Mouse (Mus musculus) limb, embryonic 12.5 days (tissue): Measurements from ENCODE around the gene Kat6b. TPM values are rescaled to one million over a fixed set of nuclear protein-coding genes. Genes with fewer than 3 reads are reported as not detected.

Experiments used
- ATAC-seq: fragments of 200-750 bp; cut with Nextera tagmentation; 2 replicates; pipeline ENCODE4 v1.8.0; 2017; ENCODE audit warnings: low read depth, moderate TSS enrichment; ENCODE audit not compliant: insufficient number of reproducible peaks, insufficient read depth, low FRiP score, low TSS enrichment
- H3K27ac ChIP-seq: fragments of 300-500 bp; sonication (generic); 2 replicates; pipeline ENCODE4 v1.5.1; 2016; ENCODE audit warnings: mild to moderate bottlenecking, moderate library complexity
- H3K27me3 ChIP-seq: fragments of 300-500 bp; sonication (generic); 2 replicates; pipeline ENCODE4 v1.6.1; 2016; ENCODE audit warnings: mild to moderate bottlenecking, moderate library complexity
- H3K36me3 ChIP-seq: fragments of 300-500 bp; sonication (generic); 2 replicates; pipeline ENCODE4 v1.6.1; 2016; ENCODE audit warnings: mild to moderate bottlenecking, moderate library complexity
- H3K4me1 ChIP-seq: fragments of 300-500 bp; sonication (generic); replicated peaks from 2 replicates; pipeline ENCODE4 v1.6.1; 2016
- H3K4me2 ChIP-seq: fragments of 300-500 bp; sonication (generic); 2 replicates; pipeline ENCODE4 v1.6.1; 2016; ENCODE audit warnings: mild to moderate bottlenecking, moderate library complexity
- H3K4me3 ChIP-seq: fragments of 300-500 bp; sonication (generic); replicated peaks from 2 replicates; pipeline ENCODE4 v1.5.1; 2016; ENCODE audit warnings: mild to moderate bottlenecking
- H3K9ac ChIP-seq: fragments of 300-500 bp; sonication (generic); replicated peaks from 2 replicates; pipeline ENCODE4 v1.6.1; 2016; ENCODE audit warnings: mild to moderate bottlenecking, moderate library complexity
- H3K9me3 ChIP-seq: fragments of 300-500 bp; sonication (generic); 2 replicates; pipeline ENCODE4 v1.6.1; 2016; ENCODE audit warnings: mild to moderate bottlenecking, moderate library complexity
- WGBS: fragments of 180-500 bp; shearing (Covaris S2); methylation state at CpG from one replicate; pipeline ENCODE4 v1.1.7; 2016; 5-methylcytosine and 5-hydroxymethylcytosine counted together
- polyA plus RNA-seq: library from polyadenylated mRNA; unstranded; fragments of >200 nt; fragmentation: Nextera tagmentation; extraction: Ambion mirVana; gene quantifications from 2 replicates; pipeline ENCODE4 v1.2.1, GENCODE M21; 2016

Gene Kat6b
- polyA plus RNA-seq, 1 experiment from 2014 or later = 31.3 TPM

- 79% methylated on average over 7 of the region's 7 CpGs for WGBS
- H3K27ac ChIP-seq = peak overlapping the region; percentile 18; the same call in 1 of the 2 replicates
- ATAC-seq = no peak
Measured at GRCm38 (mm10) chr14:21696186-21696830, 215.1 kb downstream of the Kat6b start.

GRCm38 (mm10) chr14:21702691-21703090, 221.5 kb downstream of the Kat6b start:
- Histone ChIP-seq H3K36me3 (no peaks in the 10 kb centered on the region), H3K4me3 (no peak overlapping the region), H3K9ac (no peak overlapping the region), H3K4me2 (no peak overlapping the region), H3K27me3 (no peaks in the 10 kb centered on the region), H3K4me1 (peaks cover 22% of the 10 kb centered on the region), H3K27ac (no peak overlapping the region), H3K9me3 (no peaks in the 10 kb centered on the region)
- WGBS = 90% methylated on average over 8 of the region's 8 CpGs
- no peak for ATAC-seq

More at GRCm38 (mm10) chr14:21696186-21696830, 215.1 kb downstream of the Kat6b start:
- Histone ChIP-seq H3K4me1 (peaks cover 14% of the 10 kb centered on the region), H3K4me2 (no peak overlapping the region), H3K9ac (no peak overlapping the region), H3K36me3 (no peaks in the 10 kb centered on the region), H3K9me3 (peaks cover 5% of the 10 kb centered on the region), H3K27me3 (no peaks in the 10 kb centered on the region), H3K4me3 (no peak overlapping the region)

GRCm38 (mm10) chr14:21703255-21703654, 222.0 kb downstream of the Kat6b start:
- H3K9me3 ChIP-seq = no peaks in the 10 kb centered on the region
- peaks cover 16% of the 10 kb centered on the region for H3K4me1 ChIP-seq
- H3K9ac ChIP-seq = no peak overlapping the region
- no peaks in the 10 kb centered on the region for H3K36me3 ChIP-seq
- H3K4me2 ChIP-seq = no peak overlapping the region
- 79% methylated on average over 5 of the region's 5 CpGs for WGBS
- H3K27ac ChIP-seq = no peak overlapping the region
- no peak for ATAC-seq
- no peaks in the 10 kb centered on the region for H3K27me3 ChIP-seq
- H3K4me3 ChIP-seq = no peak overlapping the region

- no peak overlapping the region; the same call in 1 of the 2 replicates for H3K27ac ChIP-seq
- no peak overlapping the region for H3K9ac ChIP-seq
- no peak overlapping the region for H3K4me2 ChIP-seq
- H3K27me3 ChIP-seq = no peaks in the 10 kb centered on the region
- no peaks in the 10 kb centered on the region for H3K9me3 ChIP-seq
- WGBS = 95% methylated on average over 2 of the region's 2 CpGs
- no peak for ATAC-seq
- H3K36me3 ChIP-seq = no peaks in the 10 kb centered on the region
- no peak overlapping the region for H3K4me3 ChIP-seq
- H3K4me1 ChIP-seq = peaks cover 20% of the 10 kb centered on the region
Measured at GRCm38 (mm10) chr14:21705462-21705861, 224.2 kb downstream of the Kat6b start.

- H3K36me3 ChIP-seq = no peaks in the 10 kb centered on the region
- peak overlapping the region; percentile 90 for H3K27ac ChIP-seq
- H3K9me3 ChIP-seq = no peaks in the 10 kb centered on the region
- peaks cover 26% of the 10 kb centered on the region for H3K4me1 ChIP-seq
- H3K9ac ChIP-seq = no peak overlapping the region
- ATAC-seq = peak; percentile 72; the same call in 1 of the 2 replicates
- H3K4me3 ChIP-seq = no peak overlapping the region
- no peak overlapping the region for H3K4me2 ChIP-seq
- H3K27me3 ChIP-seq = no peaks in the 10 kb centered on the region
- 44% methylated on average over 12 of the region's 12 CpGs for WGBS
Measured at GRCm38 (mm10) chr14:21706759-21707571, 225.7 kb downstream of the Kat6b start.

GRCm38 (mm10) chr14:21709545-21709944, 228.3 kb downstream of the Kat6b start:
- Histone ChIP-seq H3K4me3 (no peak overlapping the region), H3K36me3 (no peaks in the 10 kb centered on the region), H3K9me3 (no peaks in the 10 kb centered on the region), H3K27ac (no peak overlapping the region), H3K27me3 (no peaks in the 10 kb centered on the region), H3K9ac (no peak overlapping the region), H3K4me2 (no peak overlapping the region), H3K4me1 (peaks cover 28% of the 10 kb centered on the region)
- ATAC-seq = no peak
- WGBS = 45% methylated on average over 2 of the region's 2 CpGs

GRCm38 (mm10) chr14:21711231-21711630, 230.0 kb downstream of the Kat6b start:
- WGBS = 69% methylated on average over 2 of the region's 2 CpGs

GRCm38 (mm10) chr14:21714486-21714885, 233.3 kb downstream of the Kat6b start, which contains the start of gene Dupd1:
Gene Dupd1, minus strand, starts transcription at chr14:21714576.
- H3K27me3 ChIP-seq = no peaks in the 10 kb centered on the region
- no peak for ATAC-seq
- H3K27ac ChIP-seq = no peak within 1 kb of the TSS
- 62% methylated on average over 5 of the region's 5 CpGs for WGBS
- H3K4me3 ChIP-seq = no peak within 1 kb of the TSS
- H3K36me3 ChIP-seq = no peaks in the 10 kb centered on the region
- no peak within 1 kb of the TSS for H3K9ac ChIP-seq
- H3K4me2 ChIP-seq = no peak within 1 kb of the TSS
- H3K4me1 ChIP-seq = peaks cover 25% of the 10 kb centered on the region
- H3K9me3 ChIP-seq = no peaks in the 10 kb centered on the region

More at GRCm38 (mm10) chr14:21711231-21711630, 230.0 kb downstream of the Kat6b start:
- ATAC-seq = no peak
- no peak overlapping the region for H3K4me2 ChIP-seq
- H3K4me3 ChIP-seq = no peak overlapping the region
- no peaks in the 10 kb centered on the region for H3K27me3 ChIP-seq
- no peaks in the 10 kb centered on the region for H3K36me3 ChIP-seq
- peaks cover 31% of the 10 kb centered on the region for H3K4me1 ChIP-seq
- no peaks in the 10 kb centered on the region for H3K9me3 ChIP-seq
- H3K9ac ChIP-seq = no peak overlapping the region
- peak overlapping the region; percentile 60 for H3K27ac ChIP-seq

- Histone ChIP-seq H3K9ac (no peak overlapping the region), H3K4me2 (peak overlapping the region; percentile 15; the same call in 1 of the 2 replicates), H3K36me3 (no peaks in the 10 kb centered on the region), H3K4me3 (no peak overlapping the region), H3K9me3 (0 out of 2 replicates have a peak, but pooled peaks cover 12% of the 10 kb centered on the region), H3K27ac (peak overlapping the region; percentile 79), H3K27me3 (no peaks in the 10 kb centered on the region), H3K4me1 (peaks cover 29% of the 10 kb centered on the region)
- 26% methylated on average over 17 of the region's 17 CpGs for WGBS
- ATAC-seq = no peak
Measured at GRCm38 (mm10) chr14:21719646-21720383, 238.6 kb downstream of the Kat6b start.

GRCm38 (mm10) chr14:21720430-21721205, 239.4 kb downstream of the Kat6b start:
- H3K27ac ChIP-seq = no peak overlapping the region
- H3K4me2 ChIP-seq = no peak overlapping the region
- H3K36me3 ChIP-seq = no peaks in the 10 kb centered on the region
- H3K4me3 ChIP-seq = no peak overlapping the region
- H3K9ac ChIP-seq = no peak overlapping the region
- ATAC-seq = no peak
- H3K4me1 ChIP-seq = peaks cover 29% of the 10 kb centered on the region
- 83% methylated on average over 4 of the region's 4 CpGs for WGBS
- H3K27me3 ChIP-seq = no peaks in the 10 kb centered on the region
- H3K9me3 ChIP-seq = 0 out of 2 replicates have a peak, but pooled peaks cover 12% of the 10 kb centered on the region
